Mouse (Mus musculus) hindbrain, embryonic 10.5 days (tissue): ENCODE data around the gene Aph1c. TPM values are rescaled to one million over a fixed set of nuclear protein-coding genes. Genes with fewer than 3 reads are reported as not detected.
"Not testable (repeated sequence)": the region's sequence is repeated elsewhere in the genome, so short reads cannot be mapped to it uniquely, and the experiment has no call there.

ENCODE experiments used
- DNase-seq: peaks from one replicate; pipeline ENCODE4 v3.0.0-alpha.2; 2017; ENCODE audit warnings: low spot score
- H3K27ac ChIP-seq: fragments of 300-500 bp; sonication (generic); 2 replicates; pipeline ENCODE4 v1.5.1; 2016; ENCODE audit warnings: mild to moderate bottlenecking, moderate library complexity
- H3K27me3 ChIP-seq: fragments of 300-500 bp; sonication (generic); 2 replicates; pipeline ENCODE4 v1.6.1; 2016; ENCODE audit warnings: mild to moderate bottlenecking; ENCODE audit not compliant: poor library complexity, insufficient read depth, severe bottlenecking
- H3K36me3 ChIP-seq: fragments of 300-500 bp; sonication (generic); 2 replicates; pipeline ENCODE4 v1.6.1; 2016; ENCODE audit warnings: mild to moderate bottlenecking, moderate library complexity
- H3K4me1 ChIP-seq: fragments of 300-500 bp; sonication (generic); replicated peaks from 2 replicates; pipeline ENCODE4 v1.6.1; 2016; ENCODE audit warnings: mild to moderate bottlenecking
- H3K4me3 ChIP-seq: fragments of 300-500 bp; sonication (generic); 2 replicates; pipeline ENCODE4 v1.5.1; 2016; ENCODE audit warnings: mild to moderate bottlenecking, moderate library complexity
- H3K9me3 ChIP-seq: fragments of 300-500 bp; sonication (generic); 2 replicates; pipeline ENCODE4 v1.6.1; 2016; ENCODE audit warnings: mild to moderate bottlenecking, moderate library complexity
- WGBS: fragments of 180-500 bp; shearing (Covaris S2); methylation state at CpG from one replicate; pipeline ENCODE4 v1.1.7; 2016; 5-methylcytosine and 5-hydroxymethylcytosine counted together
- polyA plus RNA-seq: library from polyadenylated mRNA; unstranded; fragments of >200 nt; fragmentation: Nextera tagmentation; extraction: Ambion mirVana; gene quantifications from 2 replicates; pipeline ENCODE4 v1.2.1, GENCODE M21; 2016

Gene Aph1c
- polyA plus RNA-seq, 1 experiment from 2014 or later = 1.4 TPM

GRCm38 (mm10) chr9:66822255-66822654 lies 12.3 kb downstream of the Aph1c start:
- not testable (repeated sequence) for DNase-seq, H3K4me3 ChIP-seq
- WGBS = 92% methylated on average over 2 of the region's 5 CpGs

GRCm38 (mm10) chr9:66820996-66821395 lies 13.5 kb downstream of the Aph1c start:
- no peak overlapping the region for H3K27ac ChIP-seq
- no peaks in the 10 kb centered on the region for H3K9me3 ChIP-seq
- H3K4me3 ChIP-seq = no peak overlapping the region
- H3K36me3 ChIP-seq = no peaks in the 10 kb centered on the region
- DNase-seq = no peak
- 74% methylated on average over 5 of the region's 5 CpGs for WGBS
- no peaks in the 10 kb centered on the region for H3K27me3 ChIP-seq
- 0 out of 2 replicates have a peak, but pooled peaks cover 2% of the 10 kb centered on the region for H3K4me1 ChIP-seq

More at GRCm38 (mm10) chr9:66822255-66822654, 12.3 kb downstream of the Aph1c start:
- H3K36me3 ChIP-seq, H3K4me1 ChIP-seq, H3K9me3 ChIP-seq, H3K27ac ChIP-seq, H3K27me3 ChIP-seq: not testable (repeated sequence)

GRCm38 (mm10) chr9:66813392-66813791 lies 21.1 kb downstream of the Aph1c start:
- Histone ChIP-seq H3K4me1 (peaks cover 13% of the 10 kb centered on the region; the same call in 1 of the 2 replicates), H3K4me3 (no peak overlapping the region), H3K27ac (no peak overlapping the region), H3K9me3 (no peaks in the 10 kb centered on the region), H3K36me3 (no peaks in the 10 kb centered on the region), H3K27me3 (peaks cover 4% of the 10 kb centered on the region; the same call in 1 of the 2 replicates)
- DNase-seq = no peak
- 8% methylated on average over 2 of the region's 2 CpGs for WGBS

GRCm38 (mm10) chr9:66805951-66806350 lies 28.6 kb downstream of the Aph1c start:
- H3K36me3 ChIP-seq, H3K9me3 ChIP-seq: not testable (repeated sequence)
- Histone ChIP-seq H3K4me3 (peak overlapping the region; percentile 45), H3K27me3 (peaks cover 63% of the 10 kb centered on the region), H3K27ac (peak overlapping the region; percentile 75), H3K4me1 (peaks cover 13% of the 10 kb centered on the region; the same call in 1 of the 2 replicates)
- WGBS = 1% methylated on average over 32 of the region's 37 CpGs
- peak; percentile 55 for DNase-seq

- Histone ChIP-seq H3K27ac (no peak overlapping the region), H3K36me3 (no peaks in the 10 kb centered on the region), H3K4me3 (no peak overlapping the region), H3K9me3 (no peaks in the 10 kb centered on the region), H3K4me1 (peaks cover 13% of the 10 kb centered on the region; the same call in 1 of the 2 replicates), H3K27me3 (peaks cover 46% of the 10 kb centered on the region)
- WGBS = 55% methylated on average over 12 of the region's 12 CpGs
- DNase-seq = no peak
Measured at GRCm38 (mm10) chr9:66801947-66802346, 32.6 kb downstream of the Aph1c start.

- peak within 1 kb of the TSS; percentile 96 for H3K27ac ChIP-seq
- H3K9me3 ChIP-seq = no peaks in the 10 kb centered on the region
- H3K4me1 ChIP-seq = peaks cover 25% of the 10 kb centered on the region
- WGBS = 82% methylated on average over 5 of the region's 5 CpGs
- peaks cover 5% of the 10 kb centered on the region for H3K27me3 ChIP-seq
- H3K36me3 ChIP-seq = no peaks in the 10 kb centered on the region
- H3K4me3 ChIP-seq = peak within 1 kb of the TSS; percentile 79
- no peak for DNase-seq
Measured at GRCm38 (mm10) chr9:66796739-66797138, 37.8 kb downstream of the Aph1c start, which contains the start of gene Gm10647. TSS of gene Gm10647 (plus strand) at chr9:66797039.

- Histone ChIP-seq H3K4me3 (peak within 1 kb of the TSS; percentile 79), H3K27ac (peak within 1 kb of the TSS; percentile 96), H3K36me3 (no peaks in the 10 kb centered on the region), H3K4me1 (peaks cover 23% of the 10 kb centered on the region), H3K27me3 (no peaks in the 10 kb centered on the region; the same call in 1 of the 2 replicates), H3K9me3 (no peaks in the 10 kb centered on the region)
- under 1% methylated on average over 42 of the region's 42 CpGs for WGBS
- DNase-seq = peak; percentile 98
Measured at GRCm38 (mm10) chr9:66795464-66796324, 38.8 kb downstream of the Aph1c start, which contains the start of gene Aph1b. TSS of gene Aph1b (minus strand) at chr9:66795490.

- WGBS = 2% methylated on average over 43 of the region's 43 CpGs
- Histone ChIP-seq H3K9me3 (no peaks in the 10 kb centered on the region), H3K4me1 (peaks cover 23% of the 10 kb centered on the region), H3K4me3 (peak overlapping the region; percentile 79), H3K27me3 (no peaks in the 10 kb centered on the region; the same call in 1 of the 2 replicates), H3K27ac (peak overlapping the region; percentile 96), H3K36me3 (peaks cover 6% of the 10 kb centered on the region)
- DNase-seq = no peak
Measured at GRCm38 (mm10) chr9:66794629-66795463, 39.7 kb downstream of the Aph1c start.

- DNase-seq = no peak
- 13% methylated on average over 2 of the region's 2 CpGs for WGBS
- no peaks in the 10 kb centered on the region for H3K4me1 ChIP-seq
- no peaks in the 10 kb centered on the region for H3K27me3 ChIP-seq
- H3K36me3 ChIP-seq = peaks cover 18% of the 10 kb centered on the region
- H3K4me3 ChIP-seq = no peak overlapping the region
- no peak overlapping the region for H3K27ac ChIP-seq
- H3K9me3 ChIP-seq = no peaks in the 10 kb centered on the region
Measured at GRCm38 (mm10) chr9:66787821-66788220, 46.7 kb downstream of the Aph1c start.

GRCm38 (mm10) chr9:66784552-66784951 lies 50.0 kb downstream of the Aph1c start:
- not testable (repeated sequence) for DNase-seq, H3K9me3 ChIP-seq, H3K27me3 ChIP-seq, H3K27ac ChIP-seq, H3K4me3 ChIP-seq, H3K4me1 ChIP-seq, H3K36me3 ChIP-seq
- 78% methylated on average over 1 of the region's 3 CpGs for WGBS

- Histone ChIP-seq H3K4me3 (no peak overlapping the region), H3K4me1 (no peaks in the 10 kb centered on the region), H3K27ac (no peak overlapping the region), H3K27me3 (no peaks in the 10 kb centered on the region), H3K36me3 (no peaks in the 10 kb centered on the region), H3K9me3 (no peaks in the 10 kb centered on the region)
- no peak for DNase-seq
Measured at GRCm38 (mm10) chr9:66770701-66771100, 63.8 kb downstream of the Aph1c start.

- no peak for DNase-seq
- no peaks in the 10 kb centered on the region for H3K27me3 ChIP-seq
- H3K9me3 ChIP-seq = no peaks in the 10 kb centered on the region
- no peak overlapping the region for H3K27ac ChIP-seq
- H3K4me1 ChIP-seq = no peaks in the 10 kb centered on the region
- no peak overlapping the region for H3K4me3 ChIP-seq
- WGBS = 93% methylated on average over 3 of the region's 3 CpGs
- H3K36me3 ChIP-seq = no peaks in the 10 kb centered on the region
Measured at GRCm38 (mm10) chr9:66769275-66769674, 65.3 kb downstream of the Aph1c start.
